Mouse (Mus musculus) heart, postnatal 36 days (tissue): ENCODE results near the gene Cst3. TPM values are rescaled to one million over a fixed set of nuclear protein-coding genes. Genes with fewer than 3 reads are reported as not detected.

Experiments
- DNase-seq, 2 experiments: peaks; one replicate each; pipeline ENCODE4 v3.0.0; 2021 to 2022
- intact Hi-C: fragments of 180-260 bp; cut with DNase I; formaldehyde crosslinking; loops from one replicate; pipeline ENCODE4 v1.15.1; 2025
- total RNA-seq, 2 experiments: library from RNA; stranded (reverse); gene quantifications; 2 replicates each; pipeline ENCODE4 v1.2.3; 2021

The Cst3 gene
- total RNA-seq, 2 experiments from 2014 or later = 1,014 to 1,057 TPM

DNA sequence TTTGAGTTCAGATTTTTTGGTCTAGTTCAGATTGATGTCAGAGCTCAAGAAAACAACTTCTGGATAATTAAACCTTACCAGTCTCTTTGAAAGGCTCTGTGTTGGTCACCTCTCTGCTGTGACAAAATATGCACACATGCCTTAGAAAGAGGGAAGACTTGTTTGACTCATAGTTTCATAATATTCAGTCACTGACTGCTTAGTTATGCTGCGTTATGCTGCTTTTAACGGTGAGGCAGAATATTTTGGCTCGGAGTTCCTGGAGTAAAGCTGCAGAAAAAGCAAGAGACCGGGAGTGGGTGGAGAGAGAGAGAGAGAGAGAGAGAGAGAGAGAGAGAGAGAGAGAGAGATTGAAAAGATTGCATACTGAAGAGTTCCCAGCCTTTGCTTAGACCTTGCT lies 14.5 kb downstream of the Cst3 start:
- intact Hi-C loops = no loop called here
- DNase-seq = no peak

DNA sequence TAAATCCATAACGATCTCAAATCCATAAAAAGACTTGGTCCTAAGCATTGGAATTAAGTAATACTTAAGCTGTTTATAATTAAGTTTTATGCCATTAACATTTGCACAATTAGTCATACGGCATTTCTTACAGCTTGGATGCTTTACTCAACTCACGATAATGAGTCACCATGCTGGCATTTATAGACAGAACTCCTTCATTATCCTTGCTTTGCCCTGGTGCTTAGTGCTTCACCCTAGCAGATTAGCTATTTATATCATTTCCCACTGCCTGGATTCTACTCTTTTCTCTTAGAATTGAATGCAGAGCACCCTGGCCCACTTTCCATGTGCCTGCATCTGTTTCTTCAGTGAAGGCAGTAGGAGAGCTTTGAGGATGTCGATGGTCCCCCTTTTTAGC lies 18.0 kb downstream of the Cst3 start:
- intact Hi-C loops = loop anchor here (2.0 kb wide), 1 partner anchor 17 kb away; the partner anchor contains the start of gene Cst3
- no peak for DNase-seq

DNA sequence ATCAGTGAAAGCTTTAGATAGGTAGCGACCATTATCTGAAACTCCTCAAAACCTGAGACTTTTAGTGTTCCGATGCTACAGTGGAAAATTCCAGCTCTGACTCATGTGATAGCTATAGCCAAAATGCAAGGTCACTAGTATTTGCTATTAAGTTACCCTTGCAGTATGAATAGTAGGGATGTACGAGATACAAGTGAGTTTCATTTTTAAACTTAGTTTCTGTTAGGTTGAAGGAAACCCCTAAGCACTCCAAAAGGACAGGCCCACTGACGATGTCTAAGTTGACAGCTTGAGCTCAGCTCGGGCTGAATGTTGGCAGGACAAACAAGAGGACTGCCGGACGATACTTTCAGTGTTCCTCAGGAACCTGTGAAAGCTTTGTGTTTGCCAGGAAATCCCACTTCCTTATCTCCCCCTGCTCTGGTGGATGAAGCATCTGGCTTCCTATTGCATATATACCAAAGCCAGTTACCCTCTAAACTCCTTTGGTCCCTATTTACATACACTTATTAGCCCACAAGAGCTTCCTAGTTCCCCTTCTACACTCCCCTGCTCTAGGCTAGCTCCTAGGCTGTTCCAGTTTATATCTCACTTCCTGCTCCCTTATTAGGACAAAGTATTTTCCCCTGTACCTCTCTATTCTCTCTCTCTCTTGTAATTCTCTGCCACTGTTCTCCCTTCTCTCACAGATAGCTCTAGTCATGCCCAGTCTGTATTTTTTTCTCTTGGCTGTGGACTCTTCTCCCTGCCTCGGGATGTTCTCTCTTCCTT lies 18.7 kb downstream of the Cst3 start:
- intact Hi-C loops = loop anchor here (2.0 kb wide), 1 partner anchor 18 kb away; the partner anchor contains the start of gene Cst3
- no peak for DNase-seq

DNA sequence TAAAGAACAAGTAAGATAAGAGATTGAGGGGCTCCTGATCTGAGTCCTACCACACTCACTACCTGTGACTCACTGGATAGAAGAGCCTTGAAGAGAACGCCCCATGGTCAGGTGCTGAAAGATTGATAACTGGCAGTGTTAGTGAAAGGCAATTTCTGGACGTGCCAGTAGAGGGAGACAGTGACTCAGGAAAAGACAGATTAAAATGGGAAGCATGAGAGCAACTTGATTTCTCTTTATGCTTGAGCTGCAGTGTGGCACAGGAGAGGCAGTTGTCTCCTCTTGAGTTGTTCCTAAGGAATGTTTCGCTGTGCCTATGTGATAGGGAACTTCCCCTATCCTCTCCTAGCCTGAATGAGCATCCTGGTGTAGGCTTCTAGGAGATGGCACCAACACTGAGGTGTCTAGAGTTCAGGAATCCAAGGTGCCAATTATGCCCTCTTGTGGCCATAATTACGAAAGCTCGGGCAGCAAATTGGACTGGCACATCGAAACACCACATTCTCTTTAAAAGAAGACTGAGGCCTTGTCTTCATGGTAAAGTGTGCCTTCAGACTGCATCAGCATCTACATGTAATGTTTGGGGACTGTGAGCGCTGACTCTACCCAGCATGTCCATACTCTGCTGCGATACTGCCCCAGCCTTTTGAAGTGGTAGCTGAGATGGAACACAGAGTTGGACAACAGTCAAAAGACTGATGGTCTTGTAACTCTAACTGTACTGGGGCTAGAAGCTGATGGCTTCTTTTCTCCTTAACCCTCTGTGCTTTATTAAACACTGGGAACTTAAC lies 24.2 kb downstream of the Cst3 start:
- intact Hi-C loops = loop anchor here (1.0 to 5.0 kb wide), 3 partner anchors 22 to 99 kb away; partner anchors contain the start of gene Cstl1
- DNase-seq = peak; percentile 84 to 86

DNA sequence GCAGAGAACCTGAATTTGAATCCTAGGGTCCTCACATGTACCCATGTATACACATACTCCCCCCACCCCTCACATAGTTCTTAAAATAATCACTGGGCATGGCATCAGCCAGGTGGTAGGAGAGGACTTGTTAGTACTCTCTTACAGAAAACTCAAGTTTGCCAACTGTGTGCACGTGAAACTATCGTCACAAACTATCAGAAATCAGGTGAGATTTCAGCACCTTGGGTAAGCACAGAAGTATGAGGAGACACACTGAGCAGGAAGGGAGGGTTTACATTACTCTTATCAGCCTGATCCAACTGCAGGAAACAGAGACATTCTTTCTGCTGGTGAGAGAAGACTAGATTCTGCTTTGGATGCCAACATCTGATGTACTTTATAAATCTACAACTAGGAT lies 36.3 kb downstream of the Cst3 start:
- intact Hi-C loops = no loop called here
- DNase-seq = no peak

DNA sequence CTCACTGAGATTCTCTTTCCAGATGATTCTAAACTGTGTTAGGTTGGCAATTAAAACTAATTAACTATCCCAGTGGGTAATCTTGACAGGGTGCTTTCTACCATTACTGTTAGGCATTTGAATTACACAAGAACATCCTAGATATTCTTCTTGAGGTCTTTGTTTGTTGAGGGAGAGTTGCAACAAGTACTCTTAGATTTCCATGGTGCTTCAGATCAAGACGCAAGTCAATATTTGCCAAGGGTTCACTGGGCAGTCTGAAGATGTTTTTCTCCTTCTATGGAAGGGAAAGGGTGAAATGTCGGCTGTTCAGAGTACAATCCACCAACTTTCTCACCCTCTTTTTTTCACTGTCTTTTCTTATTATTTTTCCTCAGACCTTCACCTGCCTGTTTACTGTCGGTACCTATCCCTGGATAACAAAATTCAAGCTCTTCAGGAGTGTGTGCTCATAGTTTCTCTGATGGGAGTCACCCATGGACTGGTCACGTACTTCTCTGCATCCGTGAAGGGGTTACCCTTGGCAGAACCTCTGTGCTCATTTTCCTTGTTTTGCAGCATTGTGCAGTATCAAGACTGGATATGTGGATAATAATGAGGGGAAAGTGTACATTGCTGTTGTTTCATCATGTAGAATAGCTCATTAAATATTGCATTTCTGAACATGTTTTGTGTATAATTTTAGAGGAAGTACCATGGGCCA lies 37.3 kb downstream of the Cst3 start:
- intact Hi-C loops = no loop called here
- DNase-seq = no peak

DNA sequence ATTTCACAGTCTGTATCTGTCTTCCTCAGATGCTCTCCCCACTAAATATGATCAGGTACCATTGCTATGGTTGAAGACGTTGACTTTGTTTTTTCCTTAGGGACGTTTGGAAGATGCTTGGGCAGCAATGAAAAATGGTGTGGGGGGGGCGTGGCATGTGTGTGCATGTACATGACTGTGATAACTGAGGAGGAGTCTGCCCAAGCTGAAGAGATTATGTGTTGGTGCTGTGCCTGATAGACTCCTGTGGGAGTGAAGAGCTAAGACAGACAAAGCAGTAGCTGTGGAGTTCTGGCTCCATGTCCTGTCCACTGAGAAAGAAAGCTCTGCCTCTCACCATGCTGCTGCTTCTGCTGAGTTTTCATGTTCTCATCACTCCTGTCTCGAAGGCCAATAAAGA lies 40.6 kb downstream of the Cst3 start, which contains the start of gene Cst9:
TSS of gene Cst9 (plus strand) at position 236 of the 400 bp plus-strand sequence.
- intact Hi-C loops = no loop called here
- no peak for DNase-seq

DNA sequence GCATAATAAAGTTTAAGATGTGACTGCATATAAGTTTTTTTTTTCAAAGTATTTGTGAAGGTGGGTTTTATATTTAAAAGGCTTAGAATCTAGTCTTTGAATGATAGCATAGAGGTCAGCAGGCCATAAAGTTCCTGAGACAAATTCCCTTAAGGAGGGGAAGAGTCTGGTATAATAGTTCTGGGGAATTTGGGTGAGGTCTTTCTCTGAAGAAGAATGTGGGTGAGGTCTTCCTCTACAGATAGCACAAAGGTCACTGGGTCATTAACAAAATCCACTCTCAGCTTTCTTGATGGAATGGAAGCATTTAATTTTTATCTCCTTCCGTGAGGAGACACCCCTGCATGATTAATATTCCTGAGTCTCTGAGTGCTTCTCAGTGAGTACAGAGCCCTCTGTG lies 49.5 kb downstream of the Cst3 start:
- no peak for DNase-seq
- intact Hi-C loops = no loop called here

Other genes with a start within 250 kb of the Cst3 start
- 10 to 100 TPM in 1 of 2 experiments, 1 to 10 TPM in 1; 7.1 to 10.2 TPM for gene Nxt1, start 203.1 kb downstream of the Cst3 start, total RNA-seq
- gene Gzf1, start 194.7 kb downstream of the Cst3 start, total RNA-seq = 10 to 100 TPM; 23.0 to 26.3 TPM
- 1 to 10 TPM; 1.1 to 1.2 TPM for gene Napb, start 143.2 kb downstream of the Cst3 start, total RNA-seq
- gene Cstl1, start 125.3 kb downstream of the Cst3 start, total RNA-seq = not detected
- not detected for gene Cst11, start 104.2 kb downstream of the Cst3 start, total RNA-seq
- not detected for gene 8030411F24Rik, start 93.7 kb downstream of the Cst3 start, total RNA-seq
- not detected for gene Cst12, start 86.3 kb downstream of the Cst3 start, total RNA-seq
- gene Cst8, start 76.9 kb downstream of the Cst3 start, total RNA-seq = not detected
- not detected for gene Cst13, start 55.6 kb downstream of the Cst3 start, total RNA-seq
- 1 to 10 TPM in 1 of 2 experiments, under 1 TPM in 1; 0.68 to 1.2 TPM for gene Cst9, start 40.5 kb downstream of the Cst3 start, total RNA-seq
- gene 9230104L09Rik, start 10.7 kb downstream of the Cst3 start, total RNA-seq = under 1 TPM in 1 of 2 experiments, not detected in 1; 0.70 TPM
- gene Gm1330, start 127.6 kb upstream of the Cst3 start, total RNA-seq = not detected
- not detected for gene Gm10750, start 141.5 kb upstream of the Cst3 start, total RNA-seq